Mouse (Mus musculus) hindbrain, embryonic 14.5 days (tissue): Measurements from ENCODE around the gene Ugt1a2. TPM values are rescaled to one million over a fixed set of nuclear protein-coding genes. Genes with fewer than 3 reads are reported as not detected.

Source experiments
- ATAC-seq: fragments of 200-750 bp; cut with Nextera tagmentation; 2 replicates; pipeline ENCODE4 v1.8.0; 2017; ENCODE audit warnings: moderate number of reproducible peaks, mild to moderate bottlenecking, moderate TSS enrichment, moderate library complexity; ENCODE audit not compliant: low FRiP score
- DNase-seq: peaks from one replicate; pipeline ENCODE4 v3.0.0-alpha.2; 2015; ENCODE audit warnings: low spot score
- H3K27ac ChIP-seq: fragments of 300-500 bp; sonication (generic); 2 replicates; pipeline ENCODE4 v1.5.1; 2014; ENCODE audit warnings: mild to moderate bottlenecking, moderate library complexity
- H3K27me3 ChIP-seq: fragments of 300-500 bp; sonication (generic); 2 replicates; pipeline ENCODE4 v1.6.1; 2014; ENCODE audit warnings: mild to moderate bottlenecking, low read length, mixed read lengths; ENCODE audit not compliant: control insufficient read depth, insufficient read depth
- H3K36me3 ChIP-seq: fragments of 300-500 bp; sonication (generic); replicated peaks from 2 replicates; pipeline ENCODE4 v1.6.1; 2014; ENCODE audit not compliant: control insufficient read depth, insufficient read depth
- H3K4me1 ChIP-seq: fragments of 300-500 bp; sonication (generic); replicated peaks from 2 replicates; pipeline ENCODE4 v1.6.1; 2014; ENCODE audit warnings: antibody characterized with exemption, low read length, mixed read lengths; ENCODE audit not compliant: control insufficient read depth, insufficient read depth
- H3K4me2 ChIP-seq: fragments of 300-500 bp; sonication (generic); replicated peaks from 2 replicates; pipeline ENCODE4 v1.6.1; 2014; ENCODE audit warnings: mild to moderate bottlenecking, moderate library complexity
- H3K4me3 ChIP-seq: fragments of 300-500 bp; sonication (generic); replicated peaks from 2 replicates; pipeline ENCODE4 v1.5.1; 2014; ENCODE audit warnings: mild to moderate bottlenecking, low read length
- H3K9ac ChIP-seq: fragments of 300-500 bp; sonication (generic); 2 replicates; pipeline ENCODE4 v1.6.1; 2014
- H3K9me3 ChIP-seq: fragments of 300-500 bp; sonication (generic); 2 replicates; pipeline ENCODE4 v1.6.1; 2016; ENCODE audit warnings: low read length; ENCODE audit not compliant: control insufficient read depth
- WGBS: fragments of 180-500 bp; shearing (Covaris S2); extraction: QIAGEN DNeasy Blood & Tissue Kit; methylation state at CpG from one replicate; pipeline ENCODE4 v1.1.7; 2014; 5-methylcytosine and 5-hydroxymethylcytosine counted together
- polyA plus RNA-seq: library from polyadenylated mRNA; unstranded; fragments of >200 nt; fragmentation: Nextera tagmentation; extraction: Ambion mirVana; gene quantifications from 2 replicates; pipeline ENCODE4 v1.2.1, GENCODE M21; 2014

Gene Ugt1a2
- polyA plus RNA-seq, 1 experiment from 2014 or later = not detected

GRCm38 (mm10) chr1:88230981-88231802, 30.8 kb downstream of the Ugt1a2 start:
- H3K36me3 ChIP-seq = no peaks in the 10 kb centered on the region
- H3K4me1 ChIP-seq = no peaks in the 10 kb centered on the region
- no peak overlapping the region for H3K9ac ChIP-seq
- H3K4me2 ChIP-seq = no peak overlapping the region
- H3K9me3 ChIP-seq = peaks cover 100% of the 10 kb centered on the region
- no peak overlapping the region for H3K4me3 ChIP-seq
- 78% methylated on average over 6 of the region's 6 CpGs for WGBS
- ATAC-seq (no peak), DNase-seq (no peak)
- no peaks in the 10 kb centered on the region for H3K27me3 ChIP-seq
- no peak overlapping the region for H3K27ac ChIP-seq

GRCm38 (mm10) chr1:88231803-88232499, 31.6 kb downstream of the Ugt1a2 start:
- no peak overlapping the region for H3K9ac ChIP-seq
- no peak overlapping the region for H3K4me2 ChIP-seq
- H3K36me3 ChIP-seq = no peaks in the 10 kb centered on the region
- 69% methylated on average over 7 of the region's 7 CpGs for WGBS
- H3K27me3 ChIP-seq = no peaks in the 10 kb centered on the region
- no peak for ATAC-seq
- DNase-seq = no peak
- no peaks in the 10 kb centered on the region for H3K4me1 ChIP-seq
- H3K27ac ChIP-seq = no peak overlapping the region
- no peak overlapping the region for H3K4me3 ChIP-seq
- peaks cover 99% of the 10 kb centered on the region for H3K9me3 ChIP-seq

DNA sequence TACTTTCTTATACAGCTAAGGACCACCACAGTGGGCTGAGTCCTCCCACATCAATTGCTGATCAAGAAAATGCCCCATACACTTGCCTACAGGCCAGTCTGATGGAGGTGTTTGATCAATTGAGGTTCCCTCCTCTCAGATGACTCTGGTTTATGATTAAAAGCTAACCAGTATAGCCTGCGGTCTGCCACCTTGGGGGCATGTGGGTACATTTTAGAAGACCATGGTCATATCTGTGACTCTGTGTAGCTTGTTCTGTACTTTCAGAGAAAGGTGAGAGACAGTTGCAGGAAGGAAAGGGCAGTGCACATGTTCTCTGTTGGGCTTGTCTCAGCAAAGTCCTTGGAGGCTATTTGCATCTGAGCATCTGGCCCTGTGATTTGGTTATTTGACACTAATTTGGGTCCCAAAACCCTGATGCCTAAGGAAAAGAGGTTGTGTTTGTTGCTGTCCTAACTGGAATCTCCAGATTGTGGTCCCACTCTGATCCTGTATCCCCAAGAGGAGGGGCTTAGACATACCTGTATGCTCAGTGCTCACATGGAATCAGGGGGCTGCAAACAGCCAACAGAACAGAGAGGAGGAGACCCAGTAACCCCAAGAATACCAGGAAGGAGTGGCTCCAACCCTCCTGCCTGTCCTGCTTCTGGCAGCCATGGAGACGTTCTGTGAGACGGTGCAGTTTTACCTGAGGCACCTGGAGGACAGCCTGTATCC, 32.4 kb downstream of the Ugt1a2 start:
- no peaks in the 10 kb centered on the region for H3K4me1 ChIP-seq
- no peaks in the 10 kb centered on the region for H3K36me3 ChIP-seq
- peaks cover 99% of the 10 kb centered on the region for H3K9me3 ChIP-seq
- H3K27me3 ChIP-seq = no peaks in the 10 kb centered on the region
- no peak overlapping the region for H3K4me2 ChIP-seq
- H3K4me3 ChIP-seq = no peak overlapping the region
- H3K9ac ChIP-seq = no peak overlapping the region
- no peak for DNase-seq
- H3K27ac ChIP-seq = no peak overlapping the region
- 54% methylated on average over 3 of the region's 3 CpGs for WGBS
- ATAC-seq = no peak

DNA sequence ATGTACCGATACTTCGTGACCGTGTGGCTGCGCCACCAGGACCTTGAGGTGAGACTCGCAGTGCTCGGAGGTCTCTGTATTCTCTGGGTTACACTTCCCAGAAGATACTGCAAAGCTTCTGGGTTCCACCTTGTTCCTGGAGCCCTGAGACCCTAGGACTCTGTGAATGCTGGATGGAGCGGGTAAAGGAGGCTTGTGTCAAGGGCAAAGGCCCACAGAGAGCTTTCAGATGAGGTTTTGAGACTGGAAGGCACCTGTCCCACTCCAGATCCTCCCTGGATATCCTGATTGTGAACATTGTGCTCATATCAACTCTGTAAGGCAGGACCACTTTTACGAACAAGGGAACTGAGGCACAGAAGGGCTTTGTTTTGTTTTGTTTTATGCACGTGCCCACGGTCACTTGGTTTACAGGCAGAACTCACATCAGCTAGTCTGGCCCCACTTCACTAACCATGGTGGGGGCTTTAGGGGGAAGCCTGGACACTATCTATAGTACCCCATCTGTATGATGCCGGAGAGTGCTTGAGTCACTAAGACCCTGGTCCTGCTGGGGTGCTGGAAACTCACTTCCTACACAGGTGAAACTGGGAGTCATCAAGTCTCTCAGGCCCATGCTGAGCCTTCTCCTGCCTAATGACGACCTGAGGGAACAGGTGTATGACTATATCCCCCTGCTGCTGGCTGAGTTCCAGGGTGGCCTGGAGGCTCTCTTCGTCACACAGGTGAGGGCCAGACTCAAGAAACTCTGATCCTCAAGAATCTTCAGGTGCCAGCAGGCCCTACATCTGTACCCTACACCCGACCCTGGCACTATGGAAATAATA, 33.2 kb downstream of the Ugt1a2 start:
- WGBS = 68% methylated on average over 14 of the region's 14 CpGs

DNA sequence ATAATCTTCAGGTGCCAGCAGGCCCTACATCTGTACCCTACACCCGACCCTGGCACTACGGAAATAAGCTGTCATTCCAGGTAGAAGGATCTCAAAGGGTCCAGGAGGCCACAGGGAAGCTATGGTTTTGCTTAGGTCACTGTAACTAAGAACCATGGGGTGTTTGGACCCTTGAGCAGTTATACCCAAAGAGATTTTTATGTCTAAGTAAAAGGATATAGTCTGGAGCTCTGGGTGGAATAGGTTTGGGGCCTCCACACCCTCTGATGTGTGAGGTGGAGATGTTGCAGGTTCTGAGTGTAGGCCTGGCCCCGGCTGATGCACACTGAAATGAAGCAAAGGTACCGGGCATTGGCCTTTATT, 33.8 kb downstream of the Ugt1a2 start:
- DNase-seq (no peak), ATAC-seq (no peak)
- no peak overlapping the region for H3K27ac ChIP-seq
- peaks cover 99% of the 10 kb centered on the region for H3K9me3 ChIP-seq
- no peak overlapping the region for H3K4me3 ChIP-seq
- no peaks in the 10 kb centered on the region for H3K27me3 ChIP-seq
- 71% methylated on average over 4 of the region's 4 CpGs for WGBS
- H3K4me2 ChIP-seq = no peak overlapping the region
- no peaks in the 10 kb centered on the region for H3K4me1 ChIP-seq
- no peaks in the 10 kb centered on the region for H3K36me3 ChIP-seq
- no peak overlapping the region for H3K9ac ChIP-seq

More for the DNA sequence above, 33.2 kb downstream of the Ugt1a2 start:
- H3K27ac ChIP-seq = no peak overlapping the region
- no peaks in the 10 kb centered on the region for H3K27me3 ChIP-seq
- H3K9ac ChIP-seq = no peak overlapping the region
- no peaks in the 10 kb centered on the region for H3K36me3 ChIP-seq
- H3K9me3 ChIP-seq = peaks cover 99% of the 10 kb centered on the region
- DNase-seq (no peak), ATAC-seq (no peak)
- no peak overlapping the region for H3K4me2 ChIP-seq
- no peak overlapping the region for H3K4me3 ChIP-seq
- H3K4me1 ChIP-seq = no peaks in the 10 kb centered on the region

DNA sequence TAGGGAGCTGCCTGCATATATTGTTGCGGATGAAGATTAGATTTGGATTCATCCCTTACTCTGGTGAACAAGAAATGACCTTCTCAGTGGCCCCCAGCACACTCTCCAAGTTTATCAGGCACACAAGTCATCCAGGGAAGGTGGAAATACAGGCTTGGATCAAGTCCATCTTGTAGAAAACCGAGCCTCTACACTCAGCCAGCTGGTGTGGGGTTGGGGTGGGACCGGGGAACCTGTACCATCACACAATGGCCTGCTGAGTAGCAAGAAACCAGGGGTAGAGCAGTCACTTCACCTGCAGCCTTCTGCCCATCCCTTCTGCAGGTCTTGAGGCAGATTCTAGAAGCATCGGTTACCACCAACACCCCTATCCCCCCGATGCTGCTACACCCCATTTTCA, 34.2 kb downstream of the Ugt1a2 start:
- Histone ChIP-seq H3K9me3 (peaks cover 99% of the 10 kb centered on the region), H3K27ac (no peak overlapping the region), H3K27me3 (no peaks in the 10 kb centered on the region), H3K9ac (no peak overlapping the region), H3K4me2 (no peak overlapping the region), H3K4me3 (no peak overlapping the region), H3K36me3 (no peaks in the 10 kb centered on the region), H3K4me1 (no peaks in the 10 kb centered on the region)
- no peak for ATAC-seq
- DNase-seq = no peak
- WGBS = 45% methylated on average over 5 of the region's 5 CpGs

- no peak for DNase-seq
- H3K4me3 ChIP-seq = no peak overlapping the region
- H3K4me1 ChIP-seq = no peaks in the 10 kb centered on the region
- H3K9me3 ChIP-seq = peaks cover 99% of the 10 kb centered on the region
- no peaks in the 10 kb centered on the region for H3K27me3 ChIP-seq
- ATAC-seq = 0 out of 2 replicates have a peak, but pooled peaks have one; percentile 6
- no peak overlapping the region for H3K4me2 ChIP-seq
- no peak overlapping the region for H3K9ac ChIP-seq
- H3K27ac ChIP-seq = no peak overlapping the region
- WGBS = 68% methylated on average over 11 of the region's 11 CpGs
- no peaks in the 10 kb centered on the region for H3K36me3 ChIP-seq
Measured at GRCm38 (mm10) chr1:88235046-88235893, 34.9 kb downstream of the Ugt1a2 start.

DNA sequence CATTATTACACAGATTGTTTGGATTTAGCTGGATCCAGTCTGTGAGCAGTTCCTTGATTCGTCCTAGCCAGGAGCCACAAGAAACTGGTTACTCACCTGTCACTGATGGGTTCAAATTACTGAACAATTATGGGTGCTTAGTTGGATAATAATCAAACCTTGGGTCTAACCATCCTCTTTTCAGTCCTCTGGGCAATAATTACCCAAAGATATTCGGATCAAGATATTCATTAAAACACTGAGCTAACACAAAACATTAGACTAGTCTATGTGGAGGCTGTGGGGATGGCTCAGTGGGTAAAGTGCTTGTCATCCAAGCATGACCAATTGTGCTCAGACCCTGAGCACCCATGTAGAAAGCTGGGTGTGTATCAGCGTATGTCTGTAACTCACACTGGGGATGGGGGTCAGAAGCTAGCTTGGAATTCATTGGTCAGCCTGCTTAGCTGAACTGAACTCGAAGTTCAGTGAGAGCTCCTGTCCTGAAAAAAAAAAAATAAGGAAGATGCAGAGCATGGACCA, 35.6 kb downstream of the Ugt1a2 start:
- H3K9me3 ChIP-seq = peaks cover 99% of the 10 kb centered on the region
- WGBS = 69% methylated on average over 4 of the region's 4 CpGs
- no peak overlapping the region for H3K9ac ChIP-seq
- no peaks in the 10 kb centered on the region for H3K4me1 ChIP-seq
- no peak overlapping the region for H3K27ac ChIP-seq
- no peak for DNase-seq
- no peaks in the 10 kb centered on the region for H3K27me3 ChIP-seq
- no peak for ATAC-seq
- no peaks in the 10 kb centered on the region for H3K36me3 ChIP-seq
- no peak overlapping the region for H3K4me2 ChIP-seq
- no peak overlapping the region for H3K4me3 ChIP-seq
